Mouse (Mus musculus): ENCODE measurements around the gene Tmem108. TPM values are rescaled to one million over a fixed set of nuclear protein-coding genes. Genes with fewer than 3 reads are reported as not detected.

Gene Tmem108
- total and polyA plus RNA-seq, 2 experiments from 2014 or later, result 33.2 to 42.7 TPM

GRCm38 (mm10) chr9:103558741-103559140, 202.9 kb downstream of the Tmem108 start:
- no peak overlapping the region for H3K4me2 ChIP-seq (ENCODE audit: low read depth)
- no peak overlapping the region for H3K4me3 ChIP-seq (ENCODE audit: low read depth, low read length)
- H3K4me1 ChIP-seq (ENCODE audit: insufficient read depth), result peaks cover 17% of the 10 kb centered on the region
- TF ChIP-seq CTCF (IDR thresholded peaks at IDR 0.05; ENCODE audit: low read depth), result no peak
- H3K27ac ChIP-seq (ENCODE audit: low read depth, low read length), result peak overlapping the region; percentile 73
- no peak overlapping the region for H3K9ac ChIP-seq
- WGBS, result 12% methylated on average over 6 of the region's 6 CpGs
- H3K9me3 ChIP-seq (ENCODE audit: low read length), result no peaks in the 10 kb centered on the region
- DNase-seq (peak; percentile 68), ATAC-seq (peak; percentile 83)
- no peaks in the 10 kb centered on the region for H3K36me3 ChIP-seq (ENCODE audit: insufficient read depth)
- H3K27me3 ChIP-seq (ENCODE audit: insufficient read depth, low read length), result no peaks in the 10 kb centered on the region

- H3K9ac ChIP-seq, result no peak overlapping the region
- WGBS, result 29% methylated on average over 7 of the region's 7 CpGs
- no peak overlapping the region for H3K4me2 ChIP-seq (ENCODE audit: low read depth)
- peak; percentile 78 for DNase-seq
- peak; percentile 50 for ATAC-seq
- no peak overlapping the region for H3K4me3 ChIP-seq (ENCODE audit: low read depth, low read length)
- H3K27ac ChIP-seq (ENCODE audit: low read depth, low read length), result peak overlapping the region; percentile 73
- H3K9me3 ChIP-seq (ENCODE audit: low read length), result no peaks in the 10 kb centered on the region
- no peak for TF ChIP-seq CTCF (IDR thresholded peaks at IDR 0.05; ENCODE audit: low read depth)
- H3K4me1 ChIP-seq (ENCODE audit: insufficient read depth), result peaks cover 17% of the 10 kb centered on the region
- no peaks in the 10 kb centered on the region for H3K27me3 ChIP-seq (ENCODE audit: insufficient read depth, low read length)
- no peaks in the 10 kb centered on the region for H3K36me3 ChIP-seq (ENCODE audit: insufficient read depth)
These were observed 203.4 kb downstream of the Tmem108 start for GRCm38 (mm10) chr9:103558240-103558639.

GRCm38 (mm10) chr9:103557085-103557484, 204.6 kb downstream of the Tmem108 start:
- DNase-seq (no peak), ATAC-seq (no peak)
- Histone ChIP-seq H3K27ac (ENCODE audit: low read depth, low read length) (no peak overlapping the region), H3K36me3 (ENCODE audit: insufficient read depth) (no peaks in the 10 kb centered on the region), H3K4me2 (ENCODE audit: low read depth) (no peak overlapping the region), H3K4me1 (ENCODE audit: insufficient read depth) (peaks cover 23% of the 10 kb centered on the region), H3K9ac (no peak overlapping the region), H3K27me3 (ENCODE audit: insufficient read depth, low read length) (no peaks in the 10 kb centered on the region), H3K4me3 (ENCODE audit: low read depth, low read length) (no peak overlapping the region), H3K9me3 (ENCODE audit: low read length) (no peaks in the 10 kb centered on the region)
- WGBS, result 90% methylated on average over 15 of the region's 15 CpGs
- TF ChIP-seq CTCF (IDR thresholded peaks at IDR 0.05; ENCODE audit: low read depth), result no peak

- DNase-seq (no peak), ATAC-seq (no peak)
- H3K4me1 ChIP-seq (ENCODE audit: insufficient read depth), result peaks cover 37% of the 10 kb centered on the region
These were observed 206.3 kb downstream of the Tmem108 start for GRCm38 (mm10) chr9:103555334-103555733.

GRCm38 (mm10) chr9:103550661-103551248, 210.9 kb downstream of the Tmem108 start:
- H3K4me2 ChIP-seq (ENCODE audit: low read depth), result peak overlapping the region; percentile 34
- no peak overlapping the region for H3K4me3 ChIP-seq (ENCODE audit: low read depth, low read length)
- H3K27ac ChIP-seq (ENCODE audit: low read depth, low read length), result 0 out of 2 replicates have a peak overlapping the region, but pooled peaks have one; percentile 15
- DNase-seq (peak; percentile 62), ATAC-seq (peak; percentile 66)
- 12% methylated on average over 21 of the region's 21 CpGs for WGBS
- H3K9ac ChIP-seq, result peak overlapping the region; percentile 7; the same call in 1 of the 2 replicates
- peaks cover 35% of the 10 kb centered on the region for H3K4me1 ChIP-seq (ENCODE audit: insufficient read depth)
- H3K36me3 ChIP-seq (ENCODE audit: insufficient read depth), result no peaks in the 10 kb centered on the region
- H3K9me3 ChIP-seq (ENCODE audit: low read length), result no peaks in the 10 kb centered on the region
- TF ChIP-seq CTCF (IDR thresholded peaks at IDR 0.05; ENCODE audit: low read depth), result no peak
- H3K27me3 ChIP-seq (ENCODE audit: insufficient read depth, low read length), result no peaks in the 10 kb centered on the region

More at GRCm38 (mm10) chr9:103555334-103555733, 206.3 kb downstream of the Tmem108 start:
- H3K9ac ChIP-seq, result no peak overlapping the region
- no peak overlapping the region for H3K4me2 ChIP-seq (ENCODE audit: low read depth)
- H3K27ac ChIP-seq (ENCODE audit: low read depth, low read length), result no peak overlapping the region
- H3K36me3 ChIP-seq (ENCODE audit: insufficient read depth), result no peaks in the 10 kb centered on the region
- WGBS, result 23% methylated on average over 6 of the region's 6 CpGs
- no peak for TF ChIP-seq CTCF (IDR thresholded peaks at IDR 0.05; ENCODE audit: low read depth)
- H3K27me3 ChIP-seq (ENCODE audit: insufficient read depth, low read length), result no peaks in the 10 kb centered on the region
- no peaks in the 10 kb centered on the region for H3K9me3 ChIP-seq (ENCODE audit: low read length)
- H3K4me3 ChIP-seq (ENCODE audit: low read depth, low read length), result no peak overlapping the region

- Histone ChIP-seq H3K36me3 (ENCODE audit: insufficient read depth) (no peaks in the 10 kb centered on the region), H3K27ac (ENCODE audit: low read depth, low read length) (no peak overlapping the region), H3K9me3 (ENCODE audit: low read length) (no peaks in the 10 kb centered on the region), H3K27me3 (ENCODE audit: insufficient read depth, low read length) (no peaks in the 10 kb centered on the region), H3K4me2 (ENCODE audit: low read depth) (no peak overlapping the region), H3K4me3 (ENCODE audit: low read depth, low read length) (no peak overlapping the region), H3K9ac (no peak overlapping the region), H3K4me1 (ENCODE audit: insufficient read depth) (peaks cover 35% of the 10 kb centered on the region)
- ATAC-seq (no peak), DNase-seq (no peak)
- TF ChIP-seq CTCF (IDR thresholded peaks at IDR 0.05; ENCODE audit: low read depth), result no peak
- 47% methylated on average over 3 of the region's 3 CpGs for WGBS
These were observed 212.5 kb downstream of the Tmem108 start for GRCm38 (mm10) chr9:103549178-103549577.

GRCm38 (mm10) chr9:103548606-103549005, 213.0 kb downstream of the Tmem108 start:
- Histone ChIP-seq H3K27me3 (ENCODE audit: insufficient read depth, low read length) (no peaks in the 10 kb centered on the region), H3K27ac (ENCODE audit: low read depth, low read length) (no peak overlapping the region), H3K4me3 (ENCODE audit: low read depth, low read length) (no peak overlapping the region), H3K4me1 (ENCODE audit: insufficient read depth) (peaks cover 35% of the 10 kb centered on the region), H3K4me2 (ENCODE audit: low read depth) (no peak overlapping the region), H3K9ac (no peak overlapping the region), H3K36me3 (ENCODE audit: insufficient read depth) (no peaks in the 10 kb centered on the region), H3K9me3 (ENCODE audit: low read length) (no peaks in the 10 kb centered on the region)
- no peak for TF ChIP-seq CTCF (IDR thresholded peaks at IDR 0.05; ENCODE audit: low read depth)
- WGBS, result 84% methylated on average over 3 of the region's 3 CpGs
- ATAC-seq (no peak), DNase-seq (no peak)

Data from forebrain, postnatal 0 days (tissue).